In the genomic region with DNA sequence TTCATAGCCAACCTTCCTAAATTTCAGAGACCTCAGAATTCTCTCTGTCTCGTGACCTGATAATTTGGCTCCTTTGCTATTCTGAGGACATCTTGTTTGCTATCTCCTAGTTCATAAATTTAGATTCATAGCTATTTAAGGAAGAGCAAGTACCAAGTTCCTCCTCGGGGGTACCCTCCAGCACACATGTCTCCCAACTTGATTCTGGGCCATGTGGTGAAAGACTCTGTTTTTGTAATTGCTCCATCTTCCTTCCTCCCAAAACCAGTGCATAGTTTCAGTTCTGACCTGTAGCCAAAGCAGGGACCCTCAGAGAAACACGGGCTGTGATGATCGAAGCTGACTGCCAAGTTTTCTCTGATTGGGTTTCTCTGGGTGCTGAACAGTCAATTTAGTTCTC, we compare ENCODE assay signal across 20 mouse cellular contexts. TPM values are rescaled to one million over a fixed set of nuclear protein-coding genes. Genes with fewer than 3 reads are reported as not detected.
"Had no signal": no experiment of that assay in that cellular context is flagged by ENCODE, and none has a peak within 500 bp of the region (broad histone marks: within the 10 kb centered on the region; RNA-seq: fewer than 3 reads in every experiment).

No protein-coding gene starts in this region.

- ATAC-seq: liver, embryonic 12.5 days; midbrain, embryonic 16.5 days had no signal

- H3K27ac ChIP-seq: liver, embryonic 12.5 days; liver, embryonic 14.5 days; midbrain, embryonic 10.5 days; midbrain, embryonic 12.5 days; neural tube, embryonic 13.5 days; stomach, embryonic 15.5 days; stomach, postnatal 0 days had no signal

- H3K27me3 ChIP-seq: stomach, embryonic 15.5 days had no signal

- H3K36me3 ChIP-seq: liver, embryonic 12.5 days; midbrain, embryonic 10.5 days; midbrain, embryonic 12.5 days; neural tube, embryonic 13.5 days; stomach, embryonic 15.5 days had no signal

- H3K4me1 ChIP-seq: liver, embryonic 12.5 days; midbrain, embryonic 10.5 days; midbrain, embryonic 12.5 days; neural tube, embryonic 13.5 days; stomach, embryonic 15.5 days had no signal

- H3K4me3 ChIP-seq: liver, embryonic 12.5 days; midbrain, embryonic 10.5 days; midbrain, embryonic 12.5 days; myocyte; neural tube, embryonic 13.5 days; stomach, embryonic 15.5 days had no signal

- DNase-seq: lung, adult 18-20 months; lung, embryonic 14.5 days; lung, postnatal 10 days; lung, postnatal 4 days; midbrain, embryonic 14.5 days; right cerebral cortex, postnatal 14 days; thymus, adult 2 months; thymus, postnatal 25 days; thymus, postnatal 4 days had no signal

RNA-seq across cellular contexts. Expression of a gene that starts 7.5 kb away (rescaled TPM):
- total RNA-seq: megakaryocyte-erythroid progenitor cell, adult 5-6 weeks; neutrophil, adult 5-6 weeks had no signal
- polyA plus RNA-seq: myocyte had no signal
